Mouse (Mus musculus): ENCODE results near the gene Gm7971. TPM values are rescaled to one million over a fixed set of nuclear protein-coding genes. Genes with fewer than 3 reads are reported as not detected.
"Not testable (repeated sequence)": the region's sequence is repeated elsewhere in the genome, so short reads cannot be mapped to it uniquely, and the experiment has no call there.

The Gm7971 gene
- not detected for total RNA-seq (2021)

DNA sequence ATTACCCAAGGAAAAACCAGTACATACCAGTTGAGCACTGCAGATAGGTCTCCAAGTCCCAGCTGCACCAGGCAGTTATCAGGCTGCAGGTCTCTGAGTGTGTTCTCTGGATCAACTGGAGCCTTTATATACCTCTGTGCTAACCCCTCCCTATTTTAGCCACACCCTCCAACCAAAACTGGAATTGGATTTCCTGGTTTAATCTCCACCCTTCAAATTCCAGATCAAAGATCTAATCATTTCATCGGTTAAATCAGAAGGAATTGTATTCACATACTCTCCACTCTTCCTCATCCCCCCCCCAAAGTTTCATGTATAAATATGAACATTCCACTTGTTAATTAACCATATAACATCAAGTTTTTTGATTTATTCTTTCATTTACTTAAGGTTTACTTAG, at the start of gene Gm7971:
Gene Gm7971, minus strand, starts transcription at position 101 of the 400 bp plus-strand sequence.
- intact Hi-C loops (cut with DNase I); DNase-seq: not testable (repeated sequence)

Other genes starting within 250 kb of the Gm7971 start
- not detected for gene D5Ertd577e, start 138.1 kb downstream of the Gm7971 start, total RNA-seq (2021)
- gene Gm3286, start 84.1 kb downstream of the Gm7971 start, total RNA-seq (2021), result not detected
- not detected for gene Gm7978, start 141.3 kb upstream of the Gm7971 start, total RNA-seq (2021)
- gene Gm7982, start 147.1 kb upstream of the Gm7971 start, total RNA-seq (2021), result not detected
- gene E330014E10Rik, start 181.1 kb upstream of the Gm7971 start, total RNA-seq (2021), result not detected

All from left cerebral cortex, postnatal 4 days (tissue).